Mouse (Mus musculus) heart, embryonic 14.5 days (tissue): Measurements from ENCODE around the gene Acss2. TPM values are rescaled to one million over a fixed set of nuclear protein-coding genes. Genes with fewer than 3 reads are reported as not detected.
A peak's percentile ranks its signal among the peaks of the same experiment; 100 is the strongest.

Experiments
- ATAC-seq: fragments of 200-750 bp; cut with Nextera tagmentation; 2 replicates; pipeline ENCODE4 v1.8.0; 2017; ENCODE audit warnings: low read depth, moderate TSS enrichment; ENCODE audit not compliant: insufficient number of reproducible peaks, insufficient read depth, low FRiP score
- H3K27ac ChIP-seq, 2 experiments: fragments of 200-500 bp in 1 of 2; fragments of 300-500 bp in 1 of 2; sonication (generic) in 1 of 2; replicated peaks in 1 of 2; 2 replicates each; pipeline ENCODE4 v1.5.1; 2012 to 2014; ENCODE audit warnings: low read depth in 2 of 2, low read length in 2 of 2, control low read depth in 1 of 2, mild to moderate bottlenecking in 1 of 2, mixed read lengths in 1 of 2; ENCODE audit not compliant: control insufficient read depth in 1 of 2, insufficient read depth in 1 of 2
- H3K27me3 ChIP-seq: fragments of 300-500 bp; sonication (generic); 2 replicates; pipeline ENCODE4 v1.6.1; 2014; ENCODE audit warnings: mild to moderate bottlenecking, low read length, control low read depth; ENCODE audit not compliant: control insufficient read depth, insufficient read depth
- H3K36me3 ChIP-seq: fragments of 300-500 bp; sonication (generic); 2 replicates; pipeline ENCODE4 v1.6.1; 2014; ENCODE audit warnings: mild to moderate bottlenecking, control low read depth, low read length, mixed read lengths; ENCODE audit not compliant: control insufficient read depth, insufficient read depth
- H3K4me1 ChIP-seq, 2 experiments: fragments of 200-500 bp in 1 of 2; fragments of 300-500 bp in 1 of 2; sonication (generic) in 1 of 2; 2 replicates each; pipeline ENCODE4 v1.6.1; 2012 to 2014; ENCODE audit warnings: low read length in 2 of 2, control low read depth in 1 of 2, mixed read lengths in 1 of 2; ENCODE audit not compliant: control insufficient read depth in 2 of 2, insufficient read depth in 2 of 2
- H3K4me2 ChIP-seq: fragments of 300-500 bp; sonication (generic); 2 replicates; pipeline ENCODE4 v1.6.1; 2014; ENCODE audit warnings: mild to moderate bottlenecking, low read length
- H3K4me3 ChIP-seq, 2 experiments: fragments of 200-500 bp in 1 of 2; fragments of 300-500 bp in 1 of 2; sonication (generic) in 1 of 2; 2 replicates each; pipeline ENCODE4 v1.5.1; 2012 to 2014; ENCODE audit warnings: low read length in 2 of 2, mild to moderate bottlenecking in 2 of 2, control low read depth in 1 of 2, low read depth in 1 of 2, moderate library complexity in 1 of 2; ENCODE audit not compliant: control insufficient read depth in 1 of 2, insufficient read depth in 1 of 2
- H3K9ac ChIP-seq: fragments of 300-500 bp; sonication (generic); 2 replicates; pipeline ENCODE4 v1.6.1; 2014; ENCODE audit warnings: mild to moderate bottlenecking, low read length
- H3K9me3 ChIP-seq: fragments of 300-500 bp; sonication (generic); 2 replicates; pipeline ENCODE4 v1.6.1; 2016; ENCODE audit warnings: low read length, control low read depth; ENCODE audit not compliant: control insufficient read depth
- WGBS: fragments of 180-500 bp; shearing (Covaris S2); extraction: QIAGEN DNeasy Blood & Tissue Kit; methylation state at CpG from one replicate; pipeline ENCODE4 v1.1.7; 2014; 5-methylcytosine and 5-hydroxymethylcytosine counted together
- polyA plus RNA-seq: library from polyadenylated mRNA; unstranded; fragments of >200 nt; fragmentation: Nextera tagmentation; extraction: Ambion mirVana; gene quantifications from 2 replicates; pipeline ENCODE4 v1.2.1, GENCODE M21; 2014

Gene Acss2
- polyA plus RNA-seq, 1 experiment from 2014 or later = 19.8 TPM

DNA sequence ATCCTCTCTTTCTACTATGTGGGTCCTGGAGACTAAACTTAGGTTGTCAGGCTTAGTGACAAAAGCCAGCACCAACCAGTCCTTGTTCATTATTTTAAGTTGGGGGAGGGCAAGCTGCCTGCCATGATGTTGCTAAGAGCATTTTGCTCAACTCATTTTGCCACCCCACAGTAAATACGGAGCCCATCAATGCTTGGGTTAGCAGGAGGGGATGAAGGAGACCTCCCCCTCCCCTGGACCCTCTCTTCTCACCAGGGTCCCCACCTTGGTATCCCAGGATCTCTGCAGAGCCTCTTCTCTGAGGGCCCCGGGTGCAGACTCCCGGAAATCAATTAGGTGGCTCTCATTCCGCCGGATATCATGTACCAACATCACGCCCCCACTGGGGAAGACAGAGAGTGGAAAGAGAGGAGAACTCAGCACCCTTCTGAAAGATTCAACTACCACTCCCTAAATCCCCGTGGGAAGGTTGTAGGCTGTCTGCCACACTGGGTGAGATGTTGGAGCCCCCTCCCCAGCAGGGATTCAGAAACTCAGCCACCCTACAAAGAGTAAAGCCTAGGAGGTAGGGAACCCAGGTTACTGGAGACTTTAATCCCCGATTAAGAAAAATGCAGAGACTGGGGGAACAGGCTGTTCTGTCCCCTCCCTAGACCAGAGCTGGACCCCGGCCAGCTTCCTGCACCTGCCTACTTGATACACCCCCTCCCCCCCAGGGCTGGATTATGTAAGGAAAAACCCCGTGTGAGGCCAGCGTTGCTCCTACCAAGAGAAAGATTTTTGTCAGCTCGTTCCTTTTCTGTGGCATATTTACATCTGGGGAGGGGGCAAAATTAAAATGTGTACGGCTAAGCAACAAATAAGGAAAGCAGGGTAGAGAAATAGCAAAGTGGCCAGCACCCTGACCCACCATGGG is 13.1 kb upstream of the Acss2 start:
- ATAC-seq = no peak
- Histone ChIP-seq H3K4me3 (no peak overlapping the region), H3K27me3 (no peaks in the 10 kb centered on the region), H3K27ac (no peak overlapping the region), H3K9me3 (no peaks in the 10 kb centered on the region), H3K9ac (no peak overlapping the region), H3K4me2 (no peak overlapping the region), H3K36me3 (no peaks in the 10 kb centered on the region), H3K4me1 (peaks cover 0 to 4% of the 10 kb centered on the region in 2 experiments; a peak in 1 of 4 replicates)
- WGBS = 59% methylated on average over 13 of the region's 13 CpGs

DNA sequence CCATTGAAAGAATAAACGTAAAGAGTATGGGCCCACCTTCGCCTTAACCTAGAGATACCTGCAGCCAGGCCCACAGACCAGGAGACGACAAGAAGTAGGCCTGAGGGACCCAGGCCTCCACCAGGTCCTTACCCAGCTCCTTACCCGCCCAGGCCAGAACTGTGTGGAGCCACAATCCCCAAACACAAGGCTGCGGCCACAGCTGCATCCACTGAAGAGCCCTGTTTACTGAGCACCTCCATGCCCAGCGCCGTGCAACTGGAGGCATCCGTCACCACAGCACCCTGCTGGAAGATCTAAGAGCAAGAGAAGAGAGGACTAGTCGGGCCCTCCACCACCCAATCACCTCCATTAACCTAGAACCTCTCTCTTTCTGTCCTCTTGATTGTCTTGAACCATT is 11.9 kb upstream of the Acss2 start:
- Histone ChIP-seq H3K4me3 (no peak overlapping the region), H3K9ac (no peak overlapping the region), H3K4me1 (peaks cover 0 to 4% of the 10 kb centered on the region in 2 experiments; a peak in 1 of 4 replicates), H3K9me3 (no peaks in the 10 kb centered on the region), H3K27ac (no peak overlapping the region), H3K4me2 (no peak overlapping the region), H3K27me3 (no peaks in the 10 kb centered on the region), H3K36me3 (no peaks in the 10 kb centered on the region)
- 88% methylated on average over 9 of the region's 9 CpGs for WGBS
- no peak for ATAC-seq

DNA sequence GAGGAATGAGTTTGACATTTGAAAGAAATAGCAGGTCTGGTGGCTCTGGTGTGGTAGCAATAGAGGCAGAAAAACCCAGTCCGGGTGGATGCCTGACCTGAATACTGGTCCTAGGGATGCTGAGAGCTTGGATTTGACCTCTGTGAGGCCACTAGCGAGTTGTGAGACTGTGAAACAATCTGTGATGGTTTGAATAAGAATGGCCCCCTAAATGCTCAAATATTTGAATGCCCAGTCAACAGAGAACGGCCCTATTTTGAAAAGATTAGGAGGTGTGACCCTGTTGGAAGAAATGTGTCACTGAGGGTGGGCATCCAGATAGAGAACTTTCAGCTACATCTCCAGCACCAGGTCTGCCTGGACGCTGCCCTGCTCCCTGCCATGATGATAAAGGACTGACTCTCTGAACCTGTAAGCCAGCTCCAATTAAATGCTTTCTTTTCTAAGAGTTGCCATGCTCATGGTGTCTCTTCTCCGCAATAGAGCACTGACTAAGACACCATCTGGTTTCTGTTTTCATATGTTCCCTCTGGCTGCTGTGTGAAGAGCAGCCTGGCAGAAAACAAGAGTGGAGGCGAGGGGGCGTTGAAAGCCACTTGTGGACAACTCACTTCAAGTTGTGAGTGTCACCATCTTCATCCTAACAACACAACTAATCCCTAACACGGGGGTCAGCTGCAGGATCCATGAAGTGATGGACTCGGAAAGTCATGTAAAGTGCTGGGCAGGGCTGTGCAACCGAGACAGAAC is 9.9 kb upstream of the Acss2 start:
- no peak overlapping the region for H3K9ac ChIP-seq

DNA sequence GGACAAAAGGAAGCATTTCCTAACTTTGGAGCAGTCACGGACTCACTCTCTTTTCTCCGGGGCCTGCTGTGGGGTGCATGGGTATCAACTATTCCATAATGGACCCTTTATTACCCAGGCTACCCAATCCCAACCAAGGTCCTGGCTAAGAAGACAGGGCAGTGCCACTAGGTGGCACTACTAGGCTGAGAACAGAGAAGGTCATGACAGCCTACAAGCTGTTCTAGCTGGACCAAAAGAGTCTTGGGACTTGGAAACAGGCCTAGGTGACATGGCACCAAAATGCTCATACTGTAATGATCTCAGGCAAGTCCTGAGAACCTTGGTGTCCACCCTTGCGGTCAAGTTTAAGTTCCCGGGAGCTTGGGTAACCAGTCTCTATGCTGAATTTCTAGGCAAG is 5.3 kb upstream of the Acss2 start:
- peaks cover 16% of the 10 kb centered on the region for H3K27me3 ChIP-seq
- H3K36me3 ChIP-seq = no peaks in the 10 kb centered on the region
- no peaks in the 10 kb centered on the region for H3K9me3 ChIP-seq
- WGBS = 46% methylated on average over 4 of the region's 4 CpGs
- H3K4me2 ChIP-seq = no peak overlapping the region
- H3K4me3 ChIP-seq = no peak overlapping the region
- H3K9ac ChIP-seq = no peak overlapping the region
- no peak overlapping the region for H3K27ac ChIP-seq
- no peak for ATAC-seq
- peaks cover 0 to 7% of the 10 kb centered on the region in 2 experiments; a peak in 3 of 4 replicates for H3K4me1 ChIP-seq

More for the DNA sequence above, 9.9 kb upstream of the Acss2 start:
- 0 out of 2 replicates have a peak overlapping the region, but pooled peaks have one; percentile 32 for H3K4me2 ChIP-seq
- peaks cover 0 to 4% of the 10 kb centered on the region in 2 experiments; a peak in 1 of 4 replicates for H3K4me1 ChIP-seq
- no peak for ATAC-seq
- WGBS = 36% methylated on average over 10 of the region's 10 CpGs
- H3K4me3 ChIP-seq = no peak overlapping the region
- no peak overlapping the region for H3K27ac ChIP-seq
- no peaks in the 10 kb centered on the region for H3K36me3 ChIP-seq
- H3K27me3 ChIP-seq = no peaks in the 10 kb centered on the region
- H3K9me3 ChIP-seq = no peaks in the 10 kb centered on the region

DNA sequence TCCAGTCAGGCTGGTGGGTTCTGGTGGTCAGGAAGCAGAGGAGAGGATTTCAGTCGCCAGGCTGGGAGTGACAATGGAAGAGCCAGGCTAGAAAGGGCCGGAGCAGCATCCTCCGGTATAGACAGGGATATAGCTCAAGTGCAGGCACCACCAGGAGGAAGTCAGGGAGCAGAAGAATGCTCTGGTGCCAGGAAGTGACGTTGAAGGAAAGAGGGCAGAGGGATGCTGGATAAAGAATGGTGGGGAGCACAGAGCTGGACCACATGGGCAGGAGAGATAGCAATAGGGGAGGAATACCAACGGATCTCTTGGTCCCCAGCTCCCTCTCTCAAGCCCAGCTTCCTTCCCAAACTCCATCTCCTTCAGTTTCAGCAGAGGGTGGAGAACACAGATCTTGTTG is 4.2 kb upstream of the Acss2 start:
- no peak for ATAC-seq
- Histone ChIP-seq H3K36me3 (no peaks in the 10 kb centered on the region), H3K9ac (no peak overlapping the region), H3K4me1 (peaks cover 0 to 9% of the 10 kb centered on the region in 2 experiments; a peak in 3 of 4 replicates), H3K4me3 (no peak overlapping the region), H3K9me3 (no peaks in the 10 kb centered on the region), H3K27ac (no peak overlapping the region), H3K4me2 (no peak overlapping the region), H3K27me3 (peaks cover 16% of the 10 kb centered on the region)
- 64% methylated on average over 5 of the region's 5 CpGs for WGBS

DNA sequence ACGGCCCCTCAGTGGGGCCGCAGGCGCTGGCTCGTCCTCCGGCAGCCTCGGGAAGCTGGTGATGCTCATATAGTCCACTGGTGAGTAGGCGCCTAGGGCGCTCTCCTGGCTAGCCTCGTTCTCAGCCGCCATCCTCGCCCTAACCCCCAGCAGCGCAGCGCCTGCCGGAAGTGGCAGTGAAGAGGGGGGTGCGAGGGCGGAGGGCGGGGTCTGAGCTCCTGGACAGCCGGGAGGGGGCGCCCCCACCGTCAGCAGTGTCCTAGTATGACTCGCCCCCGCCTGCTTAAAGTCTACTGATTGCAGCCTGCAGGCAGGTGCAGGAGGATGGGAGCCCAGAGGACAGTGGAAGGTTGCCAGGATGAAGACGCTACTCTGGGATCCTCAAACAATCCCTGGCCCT is 3.1 kb upstream of the Acss2 start:
- no peaks in the 10 kb centered on the region for H3K9me3 ChIP-seq
- peak overlapping the region; percentile 73 for H3K4me2 ChIP-seq
- peaks cover 16% of the 10 kb centered on the region for H3K27me3 ChIP-seq
- H3K4me1 ChIP-seq = peaks cover 2 to 15% of the 10 kb centered on the region in 2 experiments; a peak in 3 of 4 replicates
- WGBS = 1% methylated on average over 23 of the region's 23 CpGs
- H3K27ac ChIP-seq = no peak overlapping the region
- H3K36me3 ChIP-seq = no peaks in the 10 kb centered on the region
- H3K4me3 ChIP-seq = peak overlapping the region; percentile 36 to 37
- ATAC-seq = no peak
- peak overlapping the region; percentile 13; the same call in 1 of the 2 replicates for H3K9ac ChIP-seq

DNA sequence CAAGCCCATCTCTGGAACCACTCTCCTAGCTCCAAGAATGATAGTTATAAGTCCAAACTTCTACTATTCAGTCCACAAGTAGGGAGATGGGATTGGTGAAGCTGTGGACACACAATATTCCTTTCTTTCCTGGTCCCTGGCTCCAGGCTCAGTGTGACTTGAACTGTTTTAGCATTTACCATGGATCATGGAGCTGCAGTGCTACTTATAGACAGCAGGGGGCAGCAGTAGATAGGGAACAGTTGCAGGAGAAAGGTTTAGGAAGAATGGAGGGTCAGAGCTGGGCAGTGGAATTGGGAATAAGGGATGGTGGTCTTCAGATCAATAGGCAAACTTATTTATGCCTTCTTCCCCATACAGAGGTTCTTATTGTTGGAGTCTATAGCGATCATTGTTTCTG is 1.8 kb upstream of the Acss2 start:
- H3K4me3 ChIP-seq = no peak overlapping the region
- H3K9me3 ChIP-seq = no peaks in the 10 kb centered on the region
- H3K27me3 ChIP-seq = peaks cover 16% of the 10 kb centered on the region
- H3K27ac ChIP-seq = no peak overlapping the region
- H3K9ac ChIP-seq = no peak overlapping the region
- no peak for ATAC-seq
- H3K36me3 ChIP-seq = no peaks in the 10 kb centered on the region
- H3K4me1 ChIP-seq = peaks cover 2 to 15% of the 10 kb centered on the region in 2 experiments; a peak in 3 of 4 replicates
- 0% methylated on average over 1 of the region's 1 CpGs for WGBS
- no peak overlapping the region for H3K4me2 ChIP-seq
